Mouse (Mus musculus): Measurements from ENCODE around the gene H60b.
A peak's percentile ranks its signal among the peaks of the same experiment; 100 is the strongest.
"Not testable (repeated sequence)": the region's sequence is repeated elsewhere in the genome, so short reads cannot be mapped to it uniquely, and the experiment has no call there.

Gene H60b

DNA sequence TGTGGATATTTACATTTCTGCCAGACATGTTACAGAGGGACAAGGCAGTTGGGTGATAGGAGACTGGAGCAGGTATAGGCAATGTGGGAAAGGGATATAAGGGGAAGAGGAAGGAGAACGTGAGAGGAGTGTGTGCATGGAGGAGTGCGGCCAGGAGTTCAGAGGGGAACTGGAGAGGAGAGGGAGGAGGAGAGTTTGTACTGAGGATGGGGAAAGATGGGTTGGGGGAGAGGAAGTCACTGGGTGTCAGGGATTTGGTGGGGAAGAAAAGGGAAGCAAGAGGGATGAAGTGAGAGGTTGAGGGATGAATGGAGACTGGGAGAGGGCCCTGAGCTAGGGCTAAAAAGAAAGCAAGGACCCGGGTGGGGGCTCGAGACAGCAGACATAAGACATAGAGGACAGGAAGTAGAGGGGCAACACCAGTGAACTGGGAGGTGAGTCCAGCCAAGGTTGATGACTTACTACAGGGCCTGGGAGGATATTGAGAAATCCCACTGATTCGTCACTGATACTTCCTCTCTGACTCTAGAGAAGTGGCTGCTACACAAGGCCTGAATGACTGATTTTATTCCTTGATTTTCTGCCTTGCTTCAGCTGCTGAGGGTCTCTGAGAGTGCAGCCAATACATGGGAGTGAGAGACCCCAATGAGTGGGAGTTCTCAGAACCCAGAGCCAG is 7.1 kb downstream of the H60b start:
- DNase-seq (ENCODE audit: low spot score in 2 of 2), result not testable (repeated sequence)

DNA sequence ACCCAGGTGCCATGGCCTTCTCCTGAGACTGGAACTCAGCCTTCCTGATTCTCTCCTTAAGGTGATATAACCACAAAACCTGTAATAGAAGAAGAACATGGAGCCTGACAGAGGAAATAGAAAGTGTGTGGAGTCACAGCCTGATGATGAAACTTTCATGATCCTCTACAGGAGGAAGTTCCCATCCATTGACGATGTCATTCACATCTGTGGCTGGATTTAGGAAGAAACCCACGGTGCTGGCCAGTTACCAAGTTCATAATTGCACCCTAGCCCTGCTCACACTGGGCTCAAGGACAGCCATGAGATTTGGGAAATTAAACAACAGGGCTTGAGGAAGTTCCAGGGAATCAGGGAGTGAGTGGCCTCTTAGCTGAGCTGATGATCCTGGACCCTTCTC is 7.6 kb downstream of the H60b start:
- DNase-seq (ENCODE audit: low spot score in 2 of 2), result not testable (repeated sequence)

DNA sequence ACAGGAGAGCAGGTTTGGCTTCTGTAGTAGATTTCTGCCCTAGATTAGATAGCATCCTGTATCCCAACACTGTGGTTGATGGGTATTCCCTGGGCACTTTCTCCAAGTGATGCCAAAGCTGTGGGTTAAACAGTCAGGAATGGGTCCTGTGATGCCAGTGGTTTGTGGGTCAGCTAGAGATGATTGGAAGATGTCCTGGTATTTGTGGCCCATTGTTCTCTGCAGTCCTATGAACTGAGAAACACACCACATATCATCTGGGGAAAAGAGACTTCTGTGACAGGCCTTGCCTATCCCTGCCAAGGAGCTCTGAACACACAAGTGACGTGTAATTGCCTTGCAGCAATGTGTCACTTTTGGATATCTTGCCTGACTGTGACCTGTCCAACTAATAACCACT is 8.7 kb downstream of the H60b start:
- not testable (repeated sequence) for DNase-seq (ENCODE audit: low spot score in 2 of 2)

DNA sequence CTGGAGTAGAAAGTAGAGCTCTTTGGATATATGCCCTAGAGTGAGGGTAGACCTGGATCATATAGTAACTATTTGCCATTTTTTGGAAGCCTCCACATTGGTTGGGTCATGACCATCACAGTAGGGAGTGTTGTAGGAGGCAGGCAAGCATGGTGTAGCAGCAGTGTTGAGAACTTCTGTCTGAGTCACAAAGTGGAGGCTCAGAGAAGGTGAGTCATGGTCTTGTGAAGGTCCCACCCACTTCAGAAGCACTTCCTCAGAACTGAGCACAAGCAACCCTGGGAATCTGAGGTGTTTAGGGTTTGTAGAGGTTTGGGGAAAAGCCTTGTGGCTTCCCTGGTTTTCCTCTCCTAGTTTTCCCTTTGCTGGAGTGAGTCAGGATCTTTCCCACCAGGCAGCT is 10.7 kb downstream of the H60b start:
- DNase-seq (ENCODE audit: low spot score in 2 of 2), result not testable (repeated sequence)

DNA sequence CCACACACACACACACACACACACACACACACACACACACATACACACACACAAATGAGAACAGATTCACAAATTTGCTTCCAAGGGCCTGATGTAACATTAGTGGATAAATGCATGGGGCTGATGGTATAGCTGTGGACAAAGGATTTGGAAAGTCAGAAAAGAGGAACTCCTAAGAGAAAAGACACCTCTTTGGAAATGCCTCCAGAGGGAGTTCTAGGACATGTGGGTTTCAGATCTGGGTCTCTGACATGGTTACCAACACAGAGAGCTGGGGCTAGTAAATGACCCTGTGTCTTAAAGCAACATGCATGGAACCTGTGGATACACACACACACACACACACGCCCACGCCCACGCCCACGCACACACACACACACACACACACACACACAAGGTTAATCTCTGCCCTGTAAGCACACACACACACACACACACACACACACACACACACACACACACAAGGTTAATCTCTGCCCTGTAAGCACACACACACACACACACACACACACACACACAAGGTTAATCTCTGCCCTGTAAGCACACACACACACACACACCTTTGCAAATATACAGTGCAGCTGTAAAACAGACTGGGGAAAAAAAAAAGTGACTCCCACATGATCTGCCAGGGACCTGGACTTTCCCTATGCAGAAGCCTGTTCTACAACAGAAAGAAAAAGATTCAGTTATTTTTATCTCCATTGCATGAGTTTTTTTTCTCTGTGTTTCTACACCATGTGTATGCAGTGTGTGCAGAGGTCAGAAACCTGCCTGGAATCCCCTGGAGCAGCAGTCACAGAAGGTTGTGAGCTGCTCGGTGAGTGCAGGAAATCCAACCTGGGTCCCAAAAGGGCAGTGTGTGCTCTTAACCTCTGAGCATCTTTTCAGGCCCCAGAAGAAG is 14.3 kb downstream of the H60b start:
- not testable (repeated sequence) for DNase-seq (ENCODE audit: low spot score in 2 of 2)

DNA sequence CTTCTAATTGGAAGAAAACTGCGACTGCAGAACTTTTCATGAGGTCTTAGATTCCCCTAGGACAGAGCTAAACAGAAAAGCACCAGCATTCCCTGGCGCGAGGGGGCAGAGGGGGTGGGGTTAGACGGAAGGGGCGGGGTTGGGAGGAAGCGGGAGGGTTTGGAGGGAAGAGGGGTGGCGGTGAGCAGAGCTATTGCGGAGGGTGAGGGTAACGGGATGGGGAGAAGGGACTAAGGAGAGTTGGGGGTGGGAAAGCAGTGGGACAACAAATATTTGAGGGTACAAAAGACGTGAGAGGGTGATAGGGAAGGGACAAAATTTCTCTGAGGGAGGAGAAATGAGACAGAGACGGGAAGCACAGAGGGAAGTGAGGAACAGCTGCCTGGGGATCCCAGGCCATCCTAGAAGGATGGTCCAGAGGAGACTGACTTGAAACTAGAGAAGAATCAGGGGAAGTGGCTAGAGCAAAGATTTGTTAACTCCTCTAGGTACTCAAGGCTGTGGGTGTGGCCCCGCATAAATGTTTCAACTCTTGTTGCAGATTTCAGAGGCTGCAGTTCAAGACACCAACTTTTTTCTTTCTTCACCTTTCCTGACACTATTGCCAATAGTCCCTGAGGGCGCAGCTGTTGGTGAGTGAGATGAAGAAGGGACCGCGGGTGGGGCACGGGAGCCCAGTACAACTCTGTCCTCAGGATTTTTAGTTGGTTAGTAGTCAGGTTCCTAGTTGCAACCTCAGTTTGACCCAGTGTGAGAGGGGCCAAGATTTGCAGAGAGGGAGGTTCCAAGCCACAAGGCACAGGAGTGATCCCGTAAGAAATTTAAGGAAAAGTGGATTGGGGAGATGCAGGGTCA is 15.2 kb downstream of the H60b start:
- not testable (repeated sequence) for DNase-seq (ENCODE audit: low spot score in 2 of 2)

DNA sequence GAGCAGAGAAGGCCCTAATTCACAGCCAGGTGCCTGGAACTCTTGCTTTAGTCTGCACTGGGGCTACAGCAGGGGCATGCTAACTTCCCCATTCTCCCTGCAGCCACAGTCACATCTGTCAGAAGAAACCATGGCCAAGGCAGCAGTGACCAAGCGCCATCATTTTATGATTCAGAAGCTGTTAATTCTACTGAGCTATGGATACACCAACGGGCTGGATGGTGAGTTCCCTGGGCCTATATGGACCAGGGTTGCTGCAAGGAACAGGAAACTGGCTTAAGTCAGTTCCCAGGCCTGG is 15.8 kb downstream of the H60b start:
- not testable (repeated sequence) for DNase-seq (ENCODE audit: low spot score in 2 of 2)

DNA sequence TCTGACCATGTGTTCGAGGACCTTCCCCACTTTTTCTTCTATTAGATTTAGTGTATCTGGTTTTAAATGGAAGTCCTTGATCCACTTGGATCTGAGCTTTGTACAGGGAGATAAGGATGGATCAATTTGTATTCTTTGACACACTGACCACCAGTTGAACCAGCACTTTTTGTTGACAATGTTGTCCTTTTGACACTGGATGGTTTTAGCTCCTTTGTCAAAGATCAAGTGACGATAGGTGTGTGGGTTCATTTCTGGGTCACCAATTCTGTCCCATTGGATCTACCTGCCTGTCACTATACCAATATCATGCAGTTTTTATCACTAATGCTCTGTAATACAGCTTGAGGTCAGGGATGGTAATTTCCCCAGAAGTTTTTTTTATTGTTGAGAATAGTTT is 18.1 kb downstream of the H60b start:
- not testable (repeated sequence) for DNase-seq (ENCODE audit: low spot score in 2 of 2)

DNA sequence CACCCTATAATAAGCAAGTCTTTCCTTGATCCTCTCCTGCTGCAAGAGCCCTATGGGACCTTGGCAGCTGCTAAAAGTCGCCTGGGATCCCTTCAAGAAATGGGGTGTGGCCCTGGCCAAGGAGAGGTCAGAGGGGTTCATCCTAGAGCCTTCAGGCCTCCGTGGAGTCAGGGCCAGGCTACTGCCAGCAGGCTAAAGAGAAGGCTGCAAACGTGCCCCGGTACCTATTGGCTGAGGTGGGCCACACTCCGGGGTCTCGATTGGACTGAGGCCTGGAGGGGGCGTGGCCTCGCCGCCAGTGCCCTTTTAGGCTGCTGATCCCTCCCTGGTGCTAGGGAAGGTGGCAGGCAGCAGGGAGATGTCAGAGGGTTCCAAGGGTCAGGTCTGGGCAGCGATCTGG is 32.6 kb downstream of the H60b start:
- DNase-seq (ENCODE audit: low spot score in 2 of 2), result not testable (repeated sequence)

DNA sequence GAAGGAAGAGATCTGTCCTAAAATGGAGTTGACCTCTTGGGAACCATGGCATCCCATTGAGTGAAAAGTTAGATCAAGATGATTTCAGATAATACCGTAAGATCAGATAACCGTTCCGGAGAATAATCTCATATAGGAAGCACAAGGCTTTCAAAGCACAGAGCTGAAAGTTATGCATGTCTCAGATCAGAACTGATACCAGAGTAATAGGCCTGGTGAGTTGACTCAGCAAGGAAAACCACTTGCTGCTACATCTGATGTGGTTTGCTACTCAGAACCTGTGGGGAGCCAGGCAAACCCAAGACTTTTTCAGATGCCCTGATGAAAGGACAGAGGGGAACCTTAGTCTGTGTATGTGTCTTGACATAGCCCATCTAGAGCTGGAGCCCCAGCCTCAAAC is 43.0 kb downstream of the H60b start:
- not testable (repeated sequence) for DNase-seq (ENCODE audit: low spot score in 2 of 2)

DNA sequence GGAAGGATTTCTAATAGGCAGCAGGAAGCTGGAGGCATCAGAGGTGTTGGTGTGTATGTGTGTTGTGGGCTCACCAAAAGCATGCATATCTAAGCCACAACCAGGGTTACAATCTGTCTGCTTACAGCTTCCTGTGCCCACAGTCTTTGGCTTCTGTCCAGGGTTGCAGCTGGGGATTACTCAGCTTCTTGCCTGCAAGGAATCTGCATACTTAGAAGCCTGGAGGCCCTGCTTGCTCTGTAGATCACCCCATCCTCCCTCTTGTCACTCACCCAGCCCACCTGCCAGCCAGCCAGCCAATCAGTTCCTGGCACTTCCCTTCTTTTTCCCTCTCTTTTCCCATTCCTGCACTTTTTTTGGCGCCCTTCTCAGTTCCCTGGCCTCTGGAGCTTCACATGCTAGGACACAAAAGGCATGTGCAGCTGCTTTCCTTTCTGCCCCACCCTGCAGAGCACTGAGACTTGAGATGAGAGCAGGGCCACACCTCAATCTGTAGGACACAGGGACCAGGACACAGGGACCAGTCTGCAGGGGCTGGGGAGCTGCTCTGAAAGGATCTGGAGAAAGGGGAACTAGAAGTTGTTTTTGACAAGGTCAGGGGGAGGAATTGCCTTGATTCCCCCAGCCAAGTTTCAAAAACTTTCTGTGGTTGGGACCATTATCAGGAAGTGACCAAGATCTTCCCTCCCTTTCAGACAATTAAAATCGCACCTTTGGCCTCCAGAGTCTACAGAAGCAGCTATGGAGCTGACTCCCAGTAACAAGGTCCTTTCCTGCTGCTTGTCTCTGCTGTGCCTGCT is 44.6 kb downstream of the H60b start:
- DNase-seq (ENCODE audit: low spot score in 2 of 2), result not testable (repeated sequence)

DNA sequence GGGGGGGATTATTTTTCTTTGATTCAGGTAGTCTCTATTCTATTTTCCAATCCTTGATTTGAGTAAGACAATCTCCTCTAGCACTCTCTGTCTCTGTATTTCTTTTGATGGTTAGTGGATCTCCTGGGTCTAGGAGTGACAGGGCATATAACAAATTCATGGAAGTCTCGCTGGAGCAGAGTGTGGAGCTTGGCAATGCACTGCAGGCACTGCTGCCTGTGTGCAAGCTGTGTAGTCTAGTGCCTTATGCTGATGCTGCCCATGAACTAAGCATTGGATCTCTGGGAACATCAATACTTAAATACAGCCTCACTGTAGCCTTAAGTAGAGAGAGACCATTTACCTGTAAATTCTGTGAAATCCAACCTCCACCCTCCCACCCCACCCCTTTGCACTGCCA is 48.1 kb downstream of the H60b start:
- not testable (repeated sequence) for DNase-seq (ENCODE audit: low spot score in 2 of 2)

DNA sequence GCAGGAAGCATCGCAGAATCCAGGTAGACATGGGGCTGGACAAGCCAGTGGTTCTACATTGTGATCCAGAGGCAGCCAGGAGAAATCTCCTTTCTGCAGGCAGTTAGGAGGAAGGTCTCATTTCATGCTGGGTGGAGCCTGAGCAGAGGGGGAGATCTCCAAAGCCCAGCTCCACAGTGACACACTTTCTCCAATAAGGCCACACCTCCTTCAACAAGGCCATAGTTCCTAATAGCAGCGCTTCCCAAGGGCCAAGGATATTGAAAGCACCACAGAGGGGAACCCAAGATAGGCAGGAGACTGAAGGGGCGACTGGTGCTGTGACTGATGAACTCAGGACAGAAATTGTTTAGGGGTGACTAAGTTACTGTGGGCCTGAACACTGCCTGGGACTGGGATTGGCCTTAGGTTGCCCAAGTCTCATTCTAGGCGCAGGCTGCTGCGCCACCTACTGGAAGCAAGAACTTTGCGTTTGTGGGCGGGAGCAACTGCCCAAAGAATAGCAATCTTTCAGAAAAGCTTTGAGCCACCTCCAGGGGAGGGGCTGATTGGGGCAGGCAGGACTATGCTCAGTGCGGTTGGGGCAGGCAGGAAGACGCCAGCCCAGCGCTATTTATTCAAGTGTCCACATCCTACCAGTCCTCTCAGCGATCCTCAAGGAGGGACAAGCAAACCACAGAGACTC is 53.8 kb downstream of the H60b start:
- DNase-seq (ENCODE audit: low spot score in 2 of 2), result peak; percentile 5 to 8

DNA sequence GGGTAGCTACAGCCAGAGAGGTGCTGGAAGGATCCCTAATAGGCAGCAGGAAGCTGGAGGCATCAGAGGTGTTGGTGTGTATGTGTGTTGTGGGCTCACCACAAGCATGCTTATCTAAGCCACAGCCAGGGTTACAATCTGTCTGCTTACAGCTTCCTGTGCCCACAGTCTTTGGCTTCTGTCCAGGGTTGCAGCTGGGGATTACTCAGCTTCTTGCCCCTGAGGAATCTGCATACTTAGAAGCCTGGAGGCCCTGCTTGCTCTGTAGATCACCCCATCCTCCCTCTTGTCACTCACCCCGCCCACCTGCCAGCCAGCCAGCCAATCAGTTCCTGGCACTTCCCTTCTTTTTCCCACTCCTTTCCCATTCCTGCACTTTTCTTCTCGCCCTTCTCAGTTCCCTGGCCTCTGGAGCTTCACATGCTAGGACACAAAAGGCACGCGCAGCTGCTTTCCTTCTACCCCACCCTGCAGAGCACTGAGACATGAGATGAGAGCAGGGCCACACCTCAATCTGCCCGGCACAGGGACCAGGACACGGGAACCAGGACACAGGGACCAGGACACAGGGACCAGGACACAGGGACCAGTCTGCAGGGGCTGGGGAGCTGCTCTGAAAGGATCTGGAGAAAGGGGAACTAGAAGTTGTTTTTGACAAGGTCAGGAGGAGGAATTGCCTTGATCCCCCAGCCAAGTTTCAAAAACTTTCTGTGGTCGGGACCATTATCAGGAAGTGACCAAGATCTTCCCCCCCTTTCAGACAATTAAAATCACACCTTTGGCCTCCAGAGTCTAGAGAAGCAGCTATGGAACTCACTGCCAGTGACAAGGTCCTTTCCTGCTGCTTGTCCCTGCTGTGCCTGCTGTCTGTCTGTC is 65.3 kb downstream of the H60b start:
- not testable (repeated sequence) for DNase-seq (ENCODE audit: low spot score in 2 of 2)

DNA sequence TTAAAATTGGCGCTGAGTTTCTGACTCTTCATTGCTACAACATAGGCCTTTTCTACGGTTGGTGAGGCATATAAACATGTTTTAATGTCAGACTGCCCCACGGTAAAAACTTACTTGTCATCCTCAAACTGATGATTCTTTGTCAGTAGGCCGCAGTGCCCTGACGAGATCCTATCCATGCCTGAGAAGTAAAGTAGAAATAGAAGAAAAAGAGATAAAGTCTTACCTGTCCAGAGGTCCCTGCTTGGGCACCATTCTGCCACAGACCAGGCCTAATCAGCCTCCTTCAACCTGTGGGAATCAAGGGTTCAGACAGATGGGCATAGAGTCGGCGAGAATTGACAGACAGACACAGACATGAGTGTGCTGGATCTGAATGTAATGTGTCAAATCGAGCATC is 106.7 kb downstream of the H60b start:
- no peak for DNase-seq (ENCODE audit: low spot score in 2 of 2)

DNA sequence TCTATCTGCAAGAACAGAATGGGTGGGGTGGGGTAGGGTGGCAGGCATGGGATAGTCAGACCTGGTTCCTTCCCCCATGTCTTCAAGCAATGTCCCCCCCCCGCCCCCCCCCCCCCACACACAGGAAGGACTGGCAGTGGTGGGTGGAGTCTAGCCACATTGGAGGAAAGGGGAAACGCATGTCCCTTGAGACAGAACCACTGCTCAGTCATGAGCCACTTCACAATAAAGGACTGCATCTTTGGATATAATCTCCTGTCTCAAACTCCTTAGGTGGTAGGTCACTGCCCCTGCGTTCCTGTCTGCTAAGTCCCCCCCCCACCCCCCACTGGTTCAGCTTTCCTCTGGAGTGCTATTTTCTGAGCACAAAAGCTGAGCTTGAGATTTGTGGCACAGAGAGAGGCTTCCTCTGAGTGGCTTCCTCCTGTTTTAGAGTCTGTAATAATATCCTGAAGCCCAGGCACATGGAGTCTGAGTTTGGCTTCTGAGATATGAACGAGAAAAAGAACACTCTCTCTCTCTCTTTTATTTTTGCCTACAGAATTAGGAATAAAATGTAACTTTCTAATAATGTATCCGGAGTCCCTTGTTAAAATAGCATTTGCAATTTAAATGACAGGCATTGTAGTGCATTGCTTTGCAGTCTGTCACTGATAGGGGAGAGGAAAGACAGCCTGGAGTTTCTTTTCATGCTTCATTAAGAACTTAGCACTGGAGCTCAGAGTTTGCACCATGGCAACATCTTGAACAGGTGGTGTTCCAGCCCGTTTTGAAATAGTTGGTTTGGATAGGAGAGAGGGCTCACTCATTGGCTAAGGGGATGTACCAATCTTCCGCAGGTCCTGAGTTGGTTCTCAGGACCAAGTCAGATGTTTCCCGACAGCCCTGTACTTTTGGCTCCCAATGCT is 112.7 kb downstream of the H60b start:
- DNase-seq (ENCODE audit: low spot score in 2 of 2), result peak in 1 of 2 experiments; percentile 13

DNA sequence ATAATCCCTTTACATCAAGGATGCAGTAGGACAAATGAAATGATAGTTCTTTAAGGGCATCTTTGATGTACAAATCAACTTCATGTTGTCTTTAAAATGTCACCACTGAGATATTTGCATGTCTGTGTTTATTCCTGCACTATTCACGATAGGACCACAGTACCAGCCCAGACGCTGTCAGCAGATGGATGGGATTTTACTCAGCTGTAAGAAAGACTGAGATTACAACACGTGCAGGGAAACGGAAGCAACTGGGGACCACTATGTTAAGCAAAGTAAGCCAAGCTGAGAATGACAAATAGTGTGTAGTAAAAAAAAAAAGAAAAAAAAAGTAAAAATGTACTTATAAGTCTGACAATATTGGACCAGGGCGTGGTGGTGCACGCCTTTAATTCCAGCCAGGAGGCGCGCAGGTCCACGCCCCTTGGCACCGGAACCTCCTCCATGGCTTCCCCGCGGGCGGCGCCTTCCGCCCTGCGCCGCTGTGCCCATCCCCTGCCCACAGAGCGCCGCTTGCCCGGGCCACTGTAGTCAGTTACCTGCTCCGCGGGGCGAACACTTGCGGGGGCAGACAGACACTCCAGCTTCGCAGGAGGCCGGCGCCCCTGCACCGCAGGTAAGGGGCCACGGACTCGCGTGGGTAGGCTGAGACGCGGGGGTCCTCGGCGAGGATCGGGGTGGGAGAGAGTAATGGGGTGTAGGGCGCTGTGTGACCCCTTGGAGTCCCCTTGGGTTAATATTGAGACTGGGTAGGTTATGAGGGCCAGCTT is 114.7 kb downstream of the H60b start:
- peak; percentile 17 to 23 for DNase-seq (ENCODE audit: low spot score in 2 of 2)

All from spleen, postnatal 36 days (tissue).